ENCODE assay signal across 8 mouse cellular contexts in the genomic region with DNA sequence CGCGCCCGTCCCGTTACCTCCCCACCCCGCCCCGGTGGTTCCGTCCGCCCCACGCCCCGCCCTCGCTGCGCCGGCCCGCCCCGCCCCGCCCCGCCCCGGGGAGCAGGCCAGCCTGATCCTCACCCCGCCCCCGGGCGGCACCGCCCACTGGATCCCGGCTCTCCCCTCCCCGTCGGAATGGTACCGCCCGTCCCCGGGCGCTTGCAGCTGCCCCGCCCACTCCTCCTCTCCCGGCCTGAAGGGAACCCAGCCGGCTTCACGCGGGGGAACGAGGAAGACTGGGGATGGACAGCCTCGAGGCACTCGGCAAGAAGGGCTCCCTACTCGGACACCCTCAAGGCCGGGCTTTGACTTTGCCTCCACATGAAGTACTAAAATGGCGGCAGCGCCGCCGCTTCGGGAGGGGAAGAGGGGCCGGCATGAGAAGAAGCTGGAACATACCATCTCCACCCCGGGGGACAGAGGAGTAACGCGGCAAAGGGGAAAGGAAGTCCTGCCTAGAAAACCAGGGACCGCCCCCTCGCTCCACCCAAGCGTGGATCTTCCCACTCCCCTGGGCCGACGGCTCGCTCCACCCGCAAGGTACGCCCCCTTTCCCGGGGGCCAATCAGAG. TPM values are rescaled to one million over a fixed set of nuclear protein-coding genes. Genes with fewer than 3 reads are reported as not detected.
DNase-seq lines count a peak whose midpoint lies in the region; ATAC-seq and TF ChIP-seq lines count a peak whose summit lies in the region.

No protein-coding gene starts in this region.

- peak overlapping the region; percentile 74 for H3K4me3 ChIP-seq in bone marrow macrophage, adult 2 months (ENCODE audit: insufficient read depth, low read length)
- peak overlapping the region; percentile 94 for H3K4me3 ChIP-seq in embryonic fibroblast, embryonic 13.5 days (ENCODE audit: insufficient read depth, low read length)
- H3K4me3 ChIP-seq in kidney, embryonic 14.5 days (ENCODE audit: low read length), result peak overlapping the region; percentile 81
- peak overlapping the region; percentile 80 for H3K4me3 ChIP-seq in limb, embryonic 15.5 days

- H3K36me3 ChIP-seq in kidney, embryonic 14.5 days (ENCODE audit: control insufficient read depth, insufficient read depth, low read length), result peaks cover 33% of the 10 kb centered on the region
- H3K36me3 ChIP-seq in limb, embryonic 15.5 days, result peaks cover 37% of the 10 kb centered on the region

- under 1% methylated on average over 47 of the region's 57 CpGs for WGBS in kidney, embryonic 14.5 days
- WGBS in limb, embryonic 15.5 days, result under 1% methylated on average over 55 of the region's 57 CpGs

- no peak for TF ChIP-seq POLR2A in bone marrow macrophage, adult 2 months (IDR thresholded peaks at IDR 0.05; ENCODE audit: borderline replicate concordance, low read depth, low read length)
- peak; percentile 50 for TF ChIP-seq POLR2A in embryonic fibroblast, embryonic 13.5 days (IDR thresholded peaks at IDR 0.05; ENCODE audit: low read depth, low read length)

- DNase-seq in A20 (ENCODE audit: low read depth, low spot score), result peak; percentile 100
- peak; percentile 99 for DNase-seq in heart, adult 9 months (ENCODE audit: low spot score in 2 of 2)
- peak; percentile 95 to 96 for DNase-seq in monocyte, adult 2 months (ENCODE audit: low read depth in 1 of 2, low spot score in 2 of 2)
- peak; percentile 97 for DNase-seq in spleen, postnatal 36 days (ENCODE audit: low spot score in 2 of 2)

- H3K9ac ChIP-seq in kidney, embryonic 14.5 days (ENCODE audit: low read depth, low read length), result peak overlapping the region; percentile 72
- H3K9ac ChIP-seq in limb, embryonic 15.5 days, result peak overlapping the region; percentile 80

- H3K27me3 ChIP-seq in kidney, embryonic 14.5 days (ENCODE audit: control insufficient read depth, insufficient read depth, low read length), result no peaks in the 10 kb centered on the region
- H3K27me3 ChIP-seq in limb, embryonic 15.5 days, result no peaks in the 10 kb centered on the region

- TF ChIP-seq CTCF in bone marrow macrophage, adult 2 months (IDR thresholded peaks at IDR 0.05; ENCODE audit: low read depth, low read length), result no peak
- TF ChIP-seq CTCF in embryonic fibroblast, embryonic 13.5 days (IDR thresholded peaks at IDR 0.05; ENCODE audit: borderline replicate concordance, insufficient read depth, low read length), result no peak

- peak overlapping the region; percentile 68 for H3K27ac ChIP-seq in bone marrow macrophage, adult 2 months (ENCODE audit: insufficient read depth, low read depth, low read length)
- H3K27ac ChIP-seq in embryonic fibroblast, embryonic 13.5 days (ENCODE audit: insufficient read depth, low read length), result peak overlapping the region; percentile 96
- peak overlapping the region; percentile 89 for H3K27ac ChIP-seq in kidney, embryonic 14.5 days (ENCODE audit: low read depth, low read length)
- peak overlapping the region; percentile 96 for H3K27ac ChIP-seq in limb, embryonic 15.5 days

- peak; percentile 96 for ATAC-seq in kidney, embryonic 14.5 days (ENCODE audit: low FRiP score, low TSS enrichment)
- peak; percentile 95 for ATAC-seq in limb, embryonic 15.5 days (ENCODE audit: insufficient number of reproducible peaks, low FRiP score, low TSS enrichment, low read depth)

- H3K4me1 ChIP-seq in bone marrow macrophage, adult 2 months (ENCODE audit: control insufficient read depth, insufficient read depth, low read length), result peaks cover 25% of the 10 kb centered on the region
- H3K4me1 ChIP-seq in embryonic fibroblast, embryonic 13.5 days (ENCODE audit: control insufficient read depth, insufficient read depth, low read length), result peaks cover 18% of the 10 kb centered on the region
- peaks cover 25% of the 10 kb centered on the region for H3K4me1 ChIP-seq in kidney, embryonic 14.5 days (ENCODE audit: control insufficient read depth, insufficient read depth, low read length)
- H3K4me1 ChIP-seq in limb, embryonic 15.5 days, result peaks cover 28% of the 10 kb centered on the region

- H3K4me2 ChIP-seq in kidney, embryonic 14.5 days (replicated peaks; ENCODE audit: low read depth, low read length), result peak overlapping the region; percentile 70
- H3K4me2 ChIP-seq in limb, embryonic 15.5 days, result peak overlapping the region; percentile 62

- no peaks in the 10 kb centered on the region for H3K9me3 ChIP-seq in kidney, embryonic 14.5 days (ENCODE audit: control insufficient read depth, low read length)
- H3K9me3 ChIP-seq in limb, embryonic 15.5 days, result no peaks in the 10 kb centered on the region

RNA-seq across cellular contexts. Expression of gene Pip4k2b, which starts 0.3 kb away (rescaled TPM):
- polyA plus RNA-seq in bone marrow macrophage, adult 2 months (2012; ENCODE audit: insufficient read depth, insufficient read length, missing spikeins), result 25.3 and 26.0 TPM in 2 replicates
- polyA plus RNA-seq in embryonic fibroblast, embryonic 13.5 days (2011; ENCODE audit: insufficient read length, low read depth, missing spikeins), result 40.7 and 42.6 TPM in 2 replicates
- 1.9 and 2.6 TPM in 2 replicates for polyA plus RNA-seq in kidney, embryonic 14.5 days (2014; fragmentation: Nextera tagmentation; extraction: Ambion mirVana)
- 1.7 and 2.2 TPM in 2 replicates for polyA plus RNA-seq in limb, embryonic 15.5 days (2015; fragmentation: Nextera tagmentation; extraction: Ambion mirVana)

RNA-seq across cellular contexts. Expression of gene Cwc25, which starts 21.5 kb away (rescaled TPM):
- polyA plus RNA-seq in bone marrow macrophage, adult 2 months (2012; ENCODE audit: insufficient read depth, insufficient read length, missing spikeins), result 19.1 and 19.8 TPM in 2 replicates
- polyA plus RNA-seq in embryonic fibroblast, embryonic 13.5 days (2011; ENCODE audit: insufficient read length, low read depth, missing spikeins), result 14.0 and 16.4 TPM in 2 replicates
- 12.6 and 13.7 TPM in 2 replicates for polyA plus RNA-seq in kidney, embryonic 14.5 days (2014; fragmentation: Nextera tagmentation; extraction: Ambion mirVana)
- polyA plus RNA-seq in limb, embryonic 15.5 days (2015; fragmentation: Nextera tagmentation; extraction: Ambion mirVana), result 17.3 and 19.1 TPM in 2 replicates

RNA-seq across cellular contexts. Expression of gene 1700001P01Rik, which starts 30.9 kb away (rescaled TPM):
- polyA plus RNA-seq in bone marrow macrophage, adult 2 months (2012; ENCODE audit: insufficient read depth, insufficient read length, missing spikeins), result not detected in 2 replicates
- polyA plus RNA-seq in embryonic fibroblast, embryonic 13.5 days (2011; ENCODE audit: insufficient read length, low read depth, missing spikeins), result not detected in 2 replicates
- polyA plus RNA-seq in kidney, embryonic 14.5 days (2014; fragmentation: Nextera tagmentation; extraction: Ambion mirVana), result 0.56 TPM in 1 of 2 replicates, not detected in the other
- 0.35 TPM in 1 of 2 replicates, not detected in the other for polyA plus RNA-seq in limb, embryonic 15.5 days (2015; fragmentation: Nextera tagmentation; extraction: Ambion mirVana)

RNA-seq across cellular contexts. Expression of gene Rpl23, which starts 37.4 kb away (rescaled TPM):
- 854 and 1,184 TPM in 2 replicates for polyA plus RNA-seq in bone marrow macrophage, adult 2 months (2012; ENCODE audit: insufficient read depth, insufficient read length, missing spikeins)
- 548 and 603 TPM in 2 replicates for polyA plus RNA-seq in embryonic fibroblast, embryonic 13.5 days (2011; ENCODE audit: insufficient read length, low read depth, missing spikeins)
- polyA plus RNA-seq in kidney, embryonic 14.5 days (2014; fragmentation: Nextera tagmentation; extraction: Ambion mirVana), result 695 and 947 TPM in 2 replicates
- 447 and 586 TPM in 2 replicates for polyA plus RNA-seq in limb, embryonic 15.5 days (2015; fragmentation: Nextera tagmentation; extraction: Ambion mirVana)

RNA-seq across cellular contexts. Expression of gene Psmb3, which starts 41.6 kb away (rescaled TPM):
- 125 and 142 TPM in 2 replicates for polyA plus RNA-seq in bone marrow macrophage, adult 2 months (2012; ENCODE audit: insufficient read depth, insufficient read length, missing spikeins)
- 229 and 259 TPM in 2 replicates for polyA plus RNA-seq in embryonic fibroblast, embryonic 13.5 days (2011; ENCODE audit: insufficient read length, low read depth, missing spikeins)
- 525 and 539 TPM in 2 replicates for polyA plus RNA-seq in kidney, embryonic 14.5 days (2014; fragmentation: Nextera tagmentation; extraction: Ambion mirVana)
- polyA plus RNA-seq in limb, embryonic 15.5 days (2015; fragmentation: Nextera tagmentation; extraction: Ambion mirVana), result 413 and 414 TPM in 2 replicates

Comparison
In these comparisons a context has a peak if more than half of its experiments do, and no peak if none do; other contexts are left out.
1. Peak in every context shown above with its lines: DNase-seq, ATAC-seq, H3K4me3 ChIP-seq and H3K27ac ChIP-seq.